Mouse (Mus musculus): Measurements from ENCODE around the gene Cox5b. TPM values are rescaled to one million over a fixed set of nuclear protein-coding genes. Genes with fewer than 3 reads are reported as not detected.

Gene Cox5b
- polyA plus RNA-seq, 1 experiment from 2014 or later, result 542 TPM

DNA sequence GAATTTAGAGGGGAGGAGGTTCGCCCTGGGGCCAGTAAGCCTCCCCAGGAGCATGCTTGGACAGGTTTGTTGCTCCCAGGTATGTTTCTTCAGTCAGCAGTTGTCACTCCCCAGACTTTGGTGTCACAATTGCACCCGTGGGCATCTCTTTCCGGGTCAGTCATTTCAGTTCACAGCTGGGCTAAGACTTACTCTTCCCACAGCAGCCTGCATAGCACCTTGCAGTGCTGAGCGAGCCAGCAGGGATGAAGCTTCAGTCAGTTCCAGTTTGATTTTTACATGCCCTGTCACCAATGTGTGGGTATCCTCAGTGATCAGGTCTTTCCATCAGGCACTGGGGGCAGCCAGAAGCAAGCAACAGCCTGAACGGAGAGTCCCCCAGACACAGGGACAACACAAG lies 5.8 kb downstream of the Cox5b start:
- H3K4me2 ChIP-seq (replicated peaks), result no peak overlapping the region
- no peak overlapping the region for H3K9ac ChIP-seq (replicated peaks)
- H3K36me3 ChIP-seq, result peaks cover 56% of the 10 kb centered on the region
- no peak overlapping the region for H3K27ac ChIP-seq (replicated peaks)
- H3K9me3 ChIP-seq, result no peaks in the 10 kb centered on the region
- H3K27me3 ChIP-seq, result no peaks in the 10 kb centered on the region
- peaks cover 9% of the 10 kb centered on the region for H3K4me1 ChIP-seq
- ATAC-seq (replicated peaks), result no peak
- H3K4me3 ChIP-seq, result no peak overlapping the region
- 69% methylated on average over 5 of the region's 5 CpGs for WGBS

- Histone ChIP-seq H3K27ac (replicated peaks) (no peak overlapping the region), H3K9me3 (no peaks in the 10 kb centered on the region), H3K4me3 (no peak overlapping the region), H3K4me1 (peaks cover 22% of the 10 kb centered on the region), H3K27me3 (no peaks in the 10 kb centered on the region), H3K4me2 (replicated peaks) (no peak overlapping the region), H3K9ac (replicated peaks) (no peak overlapping the region), H3K36me3 (peaks cover 49% of the 10 kb centered on the region)
- ATAC-seq (replicated peaks), result no peak
- 69% methylated on average over 2 of the region's 2 CpGs for WGBS
Measured at GRCm38 (mm10) chr1:36707166-36707565, 15.9 kb downstream of the Cox5b start.

- WGBS, result 72% methylated on average over 3 of the region's 3 CpGs
- Histone ChIP-seq H3K9me3 (no peaks in the 10 kb centered on the region), H3K9ac (replicated peaks) (0 out of 2 replicates have a peak overlapping the region, but pooled peaks have one; percentile 88), H3K27me3 (no peaks in the 10 kb centered on the region), H3K4me1 (peaks cover 22% of the 10 kb centered on the region), H3K36me3 (peaks cover 43% of the 10 kb centered on the region), H3K4me3 (0 out of 2 replicates have a peak overlapping the region, but pooled peaks have one; percentile 86), H3K4me2 (replicated peaks) (no peak overlapping the region), H3K27ac (replicated peaks) (no peak overlapping the region)
- ATAC-seq (replicated peaks), result no peak
Measured at GRCm38 (mm10) chr1:36707797-36708196, 16.5 kb downstream of the Cox5b start.

DNA sequence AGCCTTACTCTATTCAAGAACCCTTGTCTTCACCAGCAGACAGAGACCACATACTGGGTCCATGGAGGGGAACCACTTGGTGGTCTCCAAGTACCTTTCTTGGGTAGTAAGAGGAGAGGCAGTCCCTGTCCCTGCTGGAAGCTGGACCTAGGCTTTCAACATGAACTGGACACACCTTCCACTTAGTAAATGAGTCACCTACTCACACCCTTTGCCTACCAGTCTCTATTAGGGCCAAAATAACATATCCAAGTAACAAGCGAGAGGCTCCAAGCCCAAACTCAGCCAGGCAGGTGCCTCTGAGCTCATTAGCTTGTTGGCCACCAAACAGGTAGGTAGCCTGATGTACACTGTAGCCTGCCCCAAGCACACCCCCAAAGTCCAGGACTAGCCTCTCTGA lies 17.4 kb downstream of the Cox5b start:
- Histone ChIP-seq H3K4me3 (peak overlapping the region; percentile 86), H3K4me1 (peaks cover 22% of the 10 kb centered on the region), H3K27me3 (no peaks in the 10 kb centered on the region), H3K9ac (replicated peaks) (peak overlapping the region; percentile 88), H3K4me2 (replicated peaks) (peak overlapping the region; percentile 61), H3K27ac (replicated peaks) (no peak overlapping the region), H3K9me3 (no peaks in the 10 kb centered on the region), H3K36me3 (peaks cover 35% of the 10 kb centered on the region)
- ATAC-seq (replicated peaks), result no peak
- WGBS, result 77% methylated on average over 1 of the region's 1 CpGs

GRCm38 (mm10) chr1:36709055-36709853 lies 18.0 kb downstream of the Cox5b start:
- ATAC-seq (replicated peaks), result peak; percentile 76
- Histone ChIP-seq H3K4me1 (peaks cover 22% of the 10 kb centered on the region), H3K36me3 (peaks cover 28% of the 10 kb centered on the region), H3K4me3 (peak overlapping the region; percentile 86), H3K9me3 (no peaks in the 10 kb centered on the region), H3K27me3 (no peaks in the 10 kb centered on the region), H3K4me2 (replicated peaks) (peak overlapping the region; percentile 61), H3K9ac (replicated peaks) (peak overlapping the region; percentile 88), H3K27ac (replicated peaks) (peak overlapping the region; percentile 78)
- under 1% methylated on average over 33 of the region's 33 CpGs for whole genome bisulfite sequencing

GRCm38 (mm10) chr1:36709854-36710280 lies 18.6 kb downstream of the Cox5b start, which contains the start of gene 4933424G06Rik:
4933424G06Rik (plus strand) TSS chr1:36710149.
- peak within 1 kb of the TSS; percentile 86 for H3K4me3 ChIP-seq
- no peaks in the 10 kb centered on the region for H3K9me3 ChIP-seq
- peak within 1 kb of the TSS; percentile 61 for H3K4me2 ChIP-seq (replicated peaks)
- no peaks in the 10 kb centered on the region for H3K27me3 ChIP-seq
- peak within 1 kb of the TSS; percentile 88 for H3K9ac ChIP-seq (replicated peaks)
- 0% methylated on average over 29 of the region's 29 CpGs for WGBS
- peak within 1 kb of the TSS; percentile 78 for H3K27ac ChIP-seq (replicated peaks)
- H3K4me1 ChIP-seq, result peaks cover 22% of the 10 kb centered on the region
- ATAC-seq (replicated peaks), result peak; percentile 97
- H3K36me3 ChIP-seq, result peaks cover 22% of the 10 kb centered on the region

DNA sequence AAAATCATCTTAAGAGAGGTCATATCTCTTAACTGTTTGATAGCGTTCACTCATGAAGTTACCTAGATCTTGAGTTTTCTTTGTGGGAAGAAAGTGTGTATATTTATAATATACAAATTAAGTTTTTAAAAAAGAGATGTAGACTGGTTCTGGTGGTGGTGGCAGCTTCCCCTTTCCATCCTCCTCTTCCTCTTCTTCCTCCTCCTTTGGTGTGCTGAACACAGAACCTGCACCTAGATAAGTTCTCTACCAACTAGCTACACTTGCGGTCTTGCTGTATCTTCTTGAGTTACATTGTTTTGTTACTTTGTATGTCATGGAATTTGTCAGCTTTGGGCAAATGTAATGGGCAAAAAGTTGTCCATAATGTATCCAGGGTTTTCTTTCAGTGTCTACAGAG lies 19.9 kb downstream of the Cox5b start:
- Histone ChIP-seq H3K27me3 (no peaks in the 10 kb centered on the region), H3K9me3 (no peaks in the 10 kb centered on the region), H3K9ac (replicated peaks) (no peak overlapping the region), H3K4me2 (replicated peaks) (no peak overlapping the region), H3K4me3 (no peak overlapping the region), H3K27ac (replicated peaks) (no peak overlapping the region), H3K36me3 (peaks cover 10% of the 10 kb centered on the region; the same call in 1 of the 2 replicates), H3K4me1 (peaks cover 22% of the 10 kb centered on the region)
- WGBS, result 93% methylated on average over 2 of the region's 2 CpGs
- no peak for ATAC-seq (replicated peaks)

DNA sequence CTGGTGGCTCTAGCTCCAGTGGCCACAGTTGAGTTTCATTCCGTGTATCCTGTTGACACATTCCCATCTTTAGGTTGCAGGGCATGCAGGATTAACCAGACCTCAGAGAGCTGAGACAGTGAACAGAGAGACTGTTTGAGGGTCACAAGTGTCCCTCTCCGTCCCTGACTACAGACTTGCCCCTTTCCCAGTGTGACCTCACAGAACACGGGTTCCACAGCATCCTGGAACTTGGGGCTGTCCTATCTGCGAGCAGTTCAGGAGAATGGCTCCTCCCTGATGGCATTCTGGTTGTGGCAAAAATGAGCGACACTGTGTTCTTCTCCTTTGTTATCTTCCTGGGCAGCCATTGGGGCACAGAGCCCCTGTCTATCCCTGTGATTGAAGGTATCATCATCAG lies 23.1 kb downstream of the Cox5b start, which contains the start of gene Actr1b:
Gene Actr1b (minus strand): TSS at position 112 of the 400 bp plus-strand sequence.
- Histone ChIP-seq H3K27ac (replicated peaks) (no peak within 1 kb of the TSS), H3K36me3 (no peaks in the 10 kb centered on the region), H3K9me3 (no peaks in the 10 kb centered on the region), H3K9ac (replicated peaks) (no peak within 1 kb of the TSS), H3K4me3 (no peak within 1 kb of the TSS), H3K27me3 (no peaks in the 10 kb centered on the region), H3K4me1 (peaks cover 6% of the 10 kb centered on the region; the same call in 1 of the 2 replicates), H3K4me2 (replicated peaks) (no peak within 1 kb of the TSS)
- 83% methylated on average over 5 of the region's 5 CpGs for WGBS
- no peak for ATAC-seq (replicated peaks)

DNA sequence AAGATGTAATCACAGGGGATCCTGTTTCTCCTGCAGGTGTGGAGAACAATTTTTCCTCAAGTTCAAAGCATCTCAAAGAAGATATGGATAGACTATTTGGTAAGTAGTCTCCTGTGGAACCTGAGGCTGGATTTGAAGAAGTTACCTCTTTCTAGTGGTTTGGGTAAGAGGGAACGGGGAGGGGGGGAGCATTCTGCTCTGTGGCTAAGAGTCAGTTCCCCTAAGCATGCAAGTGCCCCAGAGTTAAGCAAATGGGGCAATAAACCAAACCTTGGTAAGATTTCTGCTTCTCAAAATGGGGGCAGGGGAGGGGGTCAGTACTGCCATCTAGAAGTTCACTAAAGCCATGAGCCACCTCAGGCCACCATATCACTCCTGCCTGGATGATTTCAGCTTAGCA lies 27.5 kb downstream of the Cox5b start:
- WGBS, result 95% methylated on average over 1 of the region's 1 CpGs
- no peaks in the 10 kb centered on the region for H3K36me3 ChIP-seq

GRCm38 (mm10) chr1:36723146-36724056 lies 32.2 kb downstream of the Cox5b start:
- Histone ChIP-seq H3K4me1 (no peaks in the 10 kb centered on the region), H3K27me3 (no peaks in the 10 kb centered on the region), H3K9me3 (no peaks in the 10 kb centered on the region), H3K9ac (replicated peaks) (no peak overlapping the region), H3K36me3 (no peaks in the 10 kb centered on the region), H3K27ac (replicated peaks) (no peak overlapping the region), H3K4me3 (no peak overlapping the region), H3K4me2 (replicated peaks) (no peak overlapping the region)
- 71% methylated on average over 16 of the region's 16 CpGs for WGBS
- no peak for ATAC-seq (replicated peaks)

More for the DNA sequence above, 27.5 kb downstream of the Cox5b start:
- ATAC-seq (replicated peaks), result no peak
- no peaks in the 10 kb centered on the region for H3K27me3 ChIP-seq
- no peak overlapping the region for H3K27ac ChIP-seq (replicated peaks)
- no peaks in the 10 kb centered on the region for H3K4me1 ChIP-seq
- H3K9ac ChIP-seq (replicated peaks), result no peak overlapping the region
- no peak overlapping the region for H3K4me2 ChIP-seq (replicated peaks)
- H3K9me3 ChIP-seq, result no peaks in the 10 kb centered on the region
- H3K4me3 ChIP-seq, result no peak overlapping the region

GRCm38 (mm10) chr1:36724057-36724431 lies 32.8 kb downstream of the Cox5b start:
- H3K4me1 ChIP-seq, result no peaks in the 10 kb centered on the region
- H3K9me3 ChIP-seq, result no peaks in the 10 kb centered on the region
- WGBS, result 35% methylated on average over 4 of the region's 4 CpGs
- H3K36me3 ChIP-seq, result no peaks in the 10 kb centered on the region
- no peak overlapping the region for H3K4me3 ChIP-seq
- no peak overlapping the region for H3K4me2 ChIP-seq (replicated peaks)
- no peak for ATAC-seq (replicated peaks)
- no peak overlapping the region for H3K9ac ChIP-seq (replicated peaks)
- no peaks in the 10 kb centered on the region for H3K27me3 ChIP-seq
- H3K27ac ChIP-seq (replicated peaks), result no peak overlapping the region

- Histone ChIP-seq H3K9ac (replicated peaks) (no peak overlapping the region), H3K4me2 (replicated peaks) (no peak overlapping the region), H3K27me3 (no peaks in the 10 kb centered on the region), H3K27ac (replicated peaks) (no peak overlapping the region), H3K4me1 (no peaks in the 10 kb centered on the region), H3K9me3 (no peaks in the 10 kb centered on the region), H3K4me3 (no peak overlapping the region), H3K36me3 (no peaks in the 10 kb centered on the region)
- 12% methylated on average over 4 of the region's 4 CpGs for WGBS
- ATAC-seq (replicated peaks), result no peak; the same call in 1 of the 2 replicates
Measured at GRCm38 (mm10) chr1:36737300-36737699, 46.1 kb downstream of the Cox5b start.

All from forebrain, embryonic 15.5 days (tissue).